Mouse (Mus musculus): Measurements from ENCODE around the gene Pde7b. TPM values are rescaled to one million over a fixed set of nuclear protein-coding genes. Genes with fewer than 3 reads are reported as not detected.

Gene Pde7b
- polyA plus RNA-seq, 1 experiment from 2014 or later, result 2.3 TPM

GRCm38 (mm10) chr10:20700633-20701032 lies 24.2 kb downstream of the Pde7b start:
- no peak overlapping the region for H3K9ac ChIP-seq (ENCODE audit: low read length)
- no peaks in the 10 kb centered on the region for H3K9me3 ChIP-seq (ENCODE audit: control insufficient read depth, low read length)
- WGBS, result 61% methylated on average over 7 of the region's 7 CpGs
- ATAC-seq (ENCODE audit: low FRiP score, low TSS enrichment), result no peak
- TF ChIP-seq CTCF (IDR thresholded peaks at IDR 0.05; ENCODE audit: low read depth) (no peak), EP300 (optimal IDR thresholded peaks at IDR 0.05) (no peak)
- H3K36me3 ChIP-seq (ENCODE audit: control insufficient read depth, insufficient read depth, low read length), result no peaks in the 10 kb centered on the region
- H3K4me1 ChIP-seq (replicated peaks; ENCODE audit: control insufficient read depth, insufficient read depth), result no peaks in the 10 kb centered on the region
- H3K27me3 ChIP-seq (ENCODE audit: control insufficient read depth, insufficient read depth, low read length), result no peaks in the 10 kb centered on the region
- no peak overlapping the region for H3K4me2 ChIP-seq (replicated peaks; ENCODE audit: low read depth)
- no peak overlapping the region for H3K4me3 ChIP-seq (ENCODE audit: low read depth, low read length)
- DNase-seq (ENCODE audit: low spot score), result no peak
- no peak overlapping the region for H3K27ac ChIP-seq (replicated peaks)

- DNase-seq (ENCODE audit: low spot score) (no peak), ATAC-seq (ENCODE audit: low FRiP score, low TSS enrichment) (no peak)
- TF ChIP-seq CTCF (IDR thresholded peaks at IDR 0.05; ENCODE audit: low read depth), result no peak
- no peak for TF ChIP-seq EP300 (optimal IDR thresholded peaks at IDR 0.05)
- no peaks in the 10 kb centered on the region for H3K9me3 ChIP-seq (ENCODE audit: control insufficient read depth, low read length)
- H3K4me2 ChIP-seq (replicated peaks; ENCODE audit: low read depth), result no peak overlapping the region
- H3K27ac ChIP-seq (replicated peaks), result no peak overlapping the region
- no peaks in the 10 kb centered on the region for H3K4me1 ChIP-seq (replicated peaks; ENCODE audit: control insufficient read depth, insufficient read depth)
- no peak overlapping the region for H3K9ac ChIP-seq (ENCODE audit: low read length)
- no peaks in the 10 kb centered on the region for H3K27me3 ChIP-seq (ENCODE audit: control insufficient read depth, insufficient read depth, low read length)
- no peak overlapping the region for H3K4me3 ChIP-seq (ENCODE audit: low read depth, low read length)
- WGBS, result 91% methylated on average over 9 of the region's 9 CpGs
- H3K36me3 ChIP-seq (ENCODE audit: control insufficient read depth, insufficient read depth, low read length), result no peaks in the 10 kb centered on the region
Measured at GRCm38 (mm10) chr10:20699874-20700273, 25.0 kb downstream of the Pde7b start.

GRCm38 (mm10) chr10:20695637-20696036 lies 29.2 kb downstream of the Pde7b start:
- 51% methylated on average over 11 of the region's 11 CpGs for WGBS
- Histone ChIP-seq H3K27ac (replicated peaks) (no peak overlapping the region), H3K4me2 (replicated peaks; ENCODE audit: low read depth) (no peak overlapping the region), H3K4me3 (ENCODE audit: low read depth, low read length) (no peak overlapping the region), H3K4me1 (replicated peaks; ENCODE audit: control insufficient read depth, insufficient read depth) (no peaks in the 10 kb centered on the region), H3K27me3 (ENCODE audit: control insufficient read depth, insufficient read depth, low read length) (no peaks in the 10 kb centered on the region), H3K9ac (ENCODE audit: low read length) (no peak overlapping the region), H3K9me3 (ENCODE audit: control insufficient read depth, low read length) (no peaks in the 10 kb centered on the region), H3K36me3 (ENCODE audit: control insufficient read depth, insufficient read depth, low read length) (no peaks in the 10 kb centered on the region)
- peak; percentile 56; the same call in 1 of the 2 replicates for ATAC-seq (ENCODE audit: low FRiP score, low TSS enrichment)
- DNase-seq (ENCODE audit: low spot score), result peak; percentile 29
- TF ChIP-seq CTCF (IDR thresholded peaks at IDR 0.05; ENCODE audit: low read depth) (no peak), EP300 (optimal IDR thresholded peaks at IDR 0.05) (no peak)

GRCm38 (mm10) chr10:20690002-20690401 lies 34.9 kb downstream of the Pde7b start:
- H3K4me1 ChIP-seq (replicated peaks; ENCODE audit: control insufficient read depth, insufficient read depth), result no peaks in the 10 kb centered on the region
- WGBS, result 77% methylated on average over 9 of the region's 9 CpGs
- no peaks in the 10 kb centered on the region for H3K36me3 ChIP-seq (ENCODE audit: control insufficient read depth, insufficient read depth, low read length)
- no peak overlapping the region for H3K4me2 ChIP-seq (replicated peaks; ENCODE audit: low read depth)
- ATAC-seq (ENCODE audit: low FRiP score, low TSS enrichment) (no peak), DNase-seq (ENCODE audit: low spot score) (no peak)
- no peak overlapping the region for H3K27ac ChIP-seq (replicated peaks)
- no peaks in the 10 kb centered on the region for H3K9me3 ChIP-seq (ENCODE audit: control insufficient read depth, low read length)
- no peak overlapping the region for H3K4me3 ChIP-seq (ENCODE audit: low read depth, low read length)
- TF ChIP-seq EP300 (optimal IDR thresholded peaks at IDR 0.05) (no peak), CTCF (IDR thresholded peaks at IDR 0.05; ENCODE audit: low read depth) (no peak)
- no peak overlapping the region for H3K9ac ChIP-seq (ENCODE audit: low read length)
- no peaks in the 10 kb centered on the region for H3K27me3 ChIP-seq (ENCODE audit: control insufficient read depth, insufficient read depth, low read length)

GRCm38 (mm10) chr10:20684151-20684550 lies 40.7 kb downstream of the Pde7b start:
- no peak for TF ChIP-seq CTCF (IDR thresholded peaks at IDR 0.05; ENCODE audit: low read depth)
- H3K4me3 ChIP-seq (ENCODE audit: low read depth, low read length), result no peak overlapping the region
- H3K27ac ChIP-seq (replicated peaks), result no peak overlapping the region
- no peak for ATAC-seq (ENCODE audit: low FRiP score, low TSS enrichment)
- no peaks in the 10 kb centered on the region for H3K9me3 ChIP-seq (ENCODE audit: control insufficient read depth, low read length)
- no peaks in the 10 kb centered on the region for H3K4me1 ChIP-seq (replicated peaks; ENCODE audit: control insufficient read depth, insufficient read depth)
- H3K4me2 ChIP-seq (replicated peaks; ENCODE audit: low read depth), result no peak overlapping the region
- 98% methylated on average over 2 of the region's 2 CpGs for WGBS
- DNase-seq (ENCODE audit: low spot score), result no peak
- H3K27me3 ChIP-seq (ENCODE audit: control insufficient read depth, insufficient read depth, low read length), result no peaks in the 10 kb centered on the region
- no peak overlapping the region for H3K9ac ChIP-seq (ENCODE audit: low read length)
- H3K36me3 ChIP-seq (ENCODE audit: control insufficient read depth, insufficient read depth, low read length), result no peaks in the 10 kb centered on the region

DNA sequence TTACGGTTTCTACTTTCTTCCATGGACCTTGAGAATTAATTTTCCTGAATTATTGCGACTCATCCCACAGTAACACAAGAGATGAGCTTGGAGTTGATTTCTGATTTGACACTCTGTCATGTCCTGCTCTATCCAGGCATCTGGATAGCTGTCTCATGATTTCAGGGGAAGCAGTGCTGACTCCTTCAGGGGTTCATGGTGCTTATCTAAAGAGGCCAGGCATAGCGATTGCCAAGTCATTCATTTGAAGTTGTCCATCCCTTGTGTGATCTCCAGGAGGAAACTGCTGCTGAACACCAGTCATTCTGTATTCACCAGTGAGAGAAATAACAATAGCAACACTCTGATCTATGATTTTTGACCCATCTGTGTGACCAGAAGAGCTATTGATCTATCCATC lies 43.9 kb downstream of the Pde7b start:
- Histone ChIP-seq H3K27me3 (ENCODE audit: control insufficient read depth, insufficient read depth, low read length) (no peaks in the 10 kb centered on the region), H3K36me3 (ENCODE audit: control insufficient read depth, insufficient read depth, low read length) (no peaks in the 10 kb centered on the region), H3K27ac (replicated peaks) (no peak overlapping the region), H3K4me1 (replicated peaks; ENCODE audit: control insufficient read depth, insufficient read depth) (no peaks in the 10 kb centered on the region), H3K9ac (ENCODE audit: low read length) (no peak overlapping the region), H3K4me2 (replicated peaks; ENCODE audit: low read depth) (no peak overlapping the region), H3K4me3 (ENCODE audit: low read depth, low read length) (no peak overlapping the region), H3K9me3 (ENCODE audit: control insufficient read depth, low read length) (no peaks in the 10 kb centered on the region)
- WGBS, result 91% methylated on average over 3 of the region's 3 CpGs
- TF ChIP-seq EP300 (optimal IDR thresholded peaks at IDR 0.05), result no peak
- no peak for TF ChIP-seq CTCF (IDR thresholded peaks at IDR 0.05; ENCODE audit: low read depth)
- no peak for ATAC-seq (ENCODE audit: low FRiP score, low TSS enrichment)
- DNase-seq (ENCODE audit: low spot score), result no peak
